Mouse (Mus musculus): ENCODE data around the gene Dnajb14.

GRCm38 (mm10) chr3:137946827-137947226 is 79.4 kb downstream of the Dnajb14 start:
- TF ChIP-seq CTCF (IDR thresholded peaks at IDR 0.05; ENCODE audit: control insufficient read depth, insufficient read depth, insufficient read length) (no peak), FOSL1 (IDR thresholded peaks at IDR 0.05; ENCODE audit: insufficient read depth, low read length, poor library complexity, severe bottlenecking) (no peak), USF1 (IDR thresholded peaks at IDR 0.05; ENCODE audit: low read depth) (no peak), MYOG (IDR thresholded peaks at IDR 0.05; ENCODE audit: control insufficient read depth, extremely low read depth, insufficient read length) (no peak)

All from C2C12 (cell line).